In genomic region chr17:29963730-29964259, GRCm38 (mm10) we compare ENCODE assay signal across 8 mouse cellular contexts. TPM values are rescaled to one million over a fixed set of nuclear protein-coding genes. Genes with fewer than 3 reads are reported as not detected.
DNase-seq lines count a peak whose midpoint lies in the region; ATAC-seq lines count a peak whose summit lies in the region.

No protein-coding gene starts in this region.

- peaks cover 19% of the 10 kb centered on the region for H3K4me1 ChIP-seq in heart, embryonic 13.5 days
- H3K4me1 ChIP-seq in heart, embryonic 15.5 days (replicated peaks), result peaks cover 19% of the 10 kb centered on the region
- peaks cover 28% of the 10 kb centered on the region for H3K4me1 ChIP-seq in limb, embryonic 15.5 days

- DNase-seq in heart, adult 9 months (ENCODE audit: low spot score in 2 of 2), result no peak
- DNase-seq in R1 (ENCODE audit: low read depth, low spot score), result peak; percentile 70
- DNase-seq in retina, postnatal 1 day, result peak; percentile 70
- DNase-seq in left cerebral cortex, adult 8-10 months (ENCODE audit: low spot score in 2 of 2), result no peak
- DNase-seq in frontal cortex, postnatal 25 days (ENCODE audit: low spot score in 2 of 2), result no peak

- H3K4me3 ChIP-seq in heart, embryonic 13.5 days, result peak overlapping the region; percentile 35
- H3K4me3 ChIP-seq in heart, embryonic 15.5 days, result peak overlapping the region; percentile 27
- peak overlapping the region; percentile 7; the same call in 1 of the 2 replicates for H3K4me3 ChIP-seq in limb, embryonic 15.5 days

- H3K9ac ChIP-seq in heart, embryonic 13.5 days, result peak overlapping the region; percentile 70
- H3K9ac ChIP-seq in heart, embryonic 15.5 days, result peak overlapping the region; percentile 16; the same call in 1 of the 2 replicates
- H3K9ac ChIP-seq in limb, embryonic 15.5 days, result no peak overlapping the region

- peaks cover 9% of the 10 kb centered on the region; the same call in 1 of the 2 replicates for H3K9me3 ChIP-seq in heart, embryonic 13.5 days
- peaks cover 3% of the 10 kb centered on the region; the same call in 1 of the 2 replicates for H3K9me3 ChIP-seq in heart, embryonic 15.5 days (replicated peaks)
- H3K9me3 ChIP-seq in limb, embryonic 15.5 days, result no peaks in the 10 kb centered on the region

- peak overlapping the region; percentile 26 for H3K27ac ChIP-seq in heart, embryonic 13.5 days (replicated peaks)
- no peak overlapping the region for H3K27ac ChIP-seq in heart, embryonic 15.5 days
- H3K27ac ChIP-seq in limb, embryonic 15.5 days, result no peak overlapping the region

- H3K27me3 ChIP-seq in heart, embryonic 13.5 days (replicated peaks), result peaks cover 25% of the 10 kb centered on the region
- peaks cover 14% of the 10 kb centered on the region for H3K27me3 ChIP-seq in heart, embryonic 15.5 days
- H3K27me3 ChIP-seq in limb, embryonic 15.5 days, result peaks cover 19% of the 10 kb centered on the region

- H3K4me2 ChIP-seq in heart, embryonic 13.5 days, result peak overlapping the region; percentile 63
- peak overlapping the region; percentile 60 for H3K4me2 ChIP-seq in heart, embryonic 15.5 days
- peak overlapping the region; percentile 44 for H3K4me2 ChIP-seq in limb, embryonic 15.5 days

- no peaks in the 10 kb centered on the region for H3K36me3 ChIP-seq in heart, embryonic 13.5 days
- no peaks in the 10 kb centered on the region for H3K36me3 ChIP-seq in heart, embryonic 15.5 days
- H3K36me3 ChIP-seq in limb, embryonic 15.5 days, result no peaks in the 10 kb centered on the region

- WGBS in heart, embryonic 13.5 days, result 6% methylated on average over 11 of the region's 11 CpGs
- 6% methylated on average over 11 of the region's 11 CpGs for WGBS in heart, embryonic 15.5 days
- 9% methylated on average over 11 of the region's 11 CpGs for WGBS in limb, embryonic 15.5 days

- ATAC-seq in heart, embryonic 13.5 days (ENCODE audit: extremely low read depth, insufficient number of reproducible peaks, low FRiP score, low TSS enrichment), result peak; percentile 58; the same call in 1 of the 2 replicates
- peak; percentile 65 for ATAC-seq in heart, embryonic 15.5 days (replicated peaks; ENCODE audit: insufficient number of reproducible peaks, insufficient read depth, low FRiP score, low read depth)
- ATAC-seq in limb, embryonic 15.5 days (ENCODE audit: insufficient number of reproducible peaks, low FRiP score, low TSS enrichment, low read depth), result no peak

RNA-seq across cellular contexts. Expression of gene Mdga1, which starts 6.1 kb away (rescaled TPM):
- polyA plus RNA-seq in heart, embryonic 13.5 days (2015; fragmentation: Nextera tagmentation; extraction: Ambion mirVana), result 4.4 TPM in 2 replicates
- 4.2 and 7.4 TPM in 2 replicates for polyA plus RNA-seq in heart, embryonic 15.5 days (2015; fragmentation: Nextera tagmentation; extraction: Ambion mirVana)
- 4.0 and 5.8 TPM in 2 replicates for polyA plus RNA-seq in limb, embryonic 15.5 days (2015; fragmentation: Nextera tagmentation; extraction: Ambion mirVana)
- 10 to 100 TPM; 17.9 to 32.2 (median 20.4) TPM for total RNA-seq in left cerebral cortex, adult 8-10 months (2022)

RNA-seq across cellular contexts. Expression of gene Zfand3, which starts 40.7 kb away (rescaled TPM):
- polyA plus RNA-seq in heart, embryonic 13.5 days (2015; fragmentation: Nextera tagmentation; extraction: Ambion mirVana), result 52.5 and 55.7 TPM in 2 replicates
- 49.3 and 53.9 TPM in 2 replicates for polyA plus RNA-seq in heart, embryonic 15.5 days (2015; fragmentation: Nextera tagmentation; extraction: Ambion mirVana)
- polyA plus RNA-seq in limb, embryonic 15.5 days (2015; fragmentation: Nextera tagmentation; extraction: Ambion mirVana), result 46.7 and 53.1 TPM in 2 replicates
- 100 to 1,000 TPM in 2 of 4 experiments, 10 to 100 TPM in 2; 96.1 to 103 (median 100) TPM for total RNA-seq in left cerebral cortex, adult 8-10 months (2022)

Comparison
In these comparisons a context has a peak if more than half of its experiments do, and no peak if none do; other contexts are left out.
1. DNase-seq: peak in R1 (single experiment) and retina, postnatal 1 day (single experiment); none in heart, adult 9 months (0 of 2), left cerebral cortex, adult 8-10 months (0 of 2) and frontal cortex, postnatal 25 days (0 of 2).
2. Peak in every context shown above with its lines, with median percentiles within 50 percentile points of each other: H3K4me2 ChIP-seq and H3K4me3 ChIP-seq.